Mouse (Mus musculus): ENCODE data around the gene Gm26920. TPM values are rescaled to one million over a fixed set of nuclear protein-coding genes. Genes with fewer than 3 reads are reported as not detected.

Gene Gm26920
- total RNA-seq, 1 experiment from 2014 or later, result not detected

- peak; percentile 73 to 82 for ATAC-seq (replicated peaks in 1 of 2; ENCODE audit: insufficient read depth in 1 of 2, low FRiP score in 2 of 2, low TSS enrichment in 1 of 2, low read depth in 1 of 2, poor library complexity in 2 of 2, severe bottlenecking in 2 of 2)
Observed at GRCm38 (mm10) chr7:30012956-30013363, 77.2 kb downstream of the Gm26920 start.

- no peak for ATAC-seq (replicated peaks in 1 of 2; ENCODE audit: insufficient read depth in 1 of 2, low FRiP score in 2 of 2, low TSS enrichment in 1 of 2, low read depth in 1 of 2, poor library complexity in 2 of 2, severe bottlenecking in 2 of 2)
Observed at GRCm38 (mm10) chr7:30010551-30011195, 79.5 kb downstream of the Gm26920 start.

- ATAC-seq (replicated peaks in 1 of 2; ENCODE audit: insufficient read depth in 1 of 2, low FRiP score in 2 of 2, low TSS enrichment in 1 of 2, low read depth in 1 of 2, poor library complexity in 2 of 2, severe bottlenecking in 2 of 2), result no peak
Observed at GRCm38 (mm10) chr7:30009321-30010085, 80.7 kb downstream of the Gm26920 start.

GRCm38 (mm10) chr7:30008020-30008690 lies 82.1 kb downstream of the Gm26920 start:
- ATAC-seq (replicated peaks in 1 of 2; ENCODE audit: insufficient read depth in 1 of 2, low FRiP score in 2 of 2, low TSS enrichment in 1 of 2, low read depth in 1 of 2, poor library complexity in 2 of 2, severe bottlenecking in 2 of 2), result no peak

GRCm38 (mm10) chr7:30007601-30008000 lies 82.6 kb downstream of the Gm26920 start:
- ATAC-seq (replicated peaks in 1 of 2; ENCODE audit: insufficient read depth in 1 of 2, low FRiP score in 2 of 2, low TSS enrichment in 1 of 2, low read depth in 1 of 2, poor library complexity in 2 of 2, severe bottlenecking in 2 of 2), result no peak

Other genes with a start within 250 kb of the Gm26920 start
- gene Zfp940, start 236.7 kb downstream of the Gm26920 start, total RNA-seq (2017), result 6.1 and 7.4 TPM in 2 replicates
- gene Zfp420, start 230.4 kb downstream of the Gm26920 start, total RNA-seq (2017), result 2.6 and 6.1 TPM in 2 replicates
- gene Zfp27, start 183.8 kb downstream of the Gm26920 start, total RNA-seq (2017), result 11.9 and 20.2 TPM in 2 replicates
- gene Zfp383, start 182.2 kb downstream of the Gm26920 start, total RNA-seq (2017), result 2.2 and 4.5 TPM in 2 replicates
- 11.7 and 15.1 TPM in 2 replicates for gene Zfp74, start 136.3 kb downstream of the Gm26920 start, total RNA-seq (2017)
- 21.7 and 23.1 TPM in 2 replicates for gene Zfp568, start 106.5 kb downstream of the Gm26920 start, total RNA-seq (2017)
- 3.5 and 4.3 TPM in 2 replicates for gene Zfp14, start 39.0 kb downstream of the Gm26920 start, total RNA-seq (2017)
- gene Zfp82, start 17.5 kb downstream of the Gm26920 start, total RNA-seq (2017), result 4.4 and 6.6 TPM in 2 replicates
- 7.3 and 8.1 TPM in 2 replicates for gene Zfp566, start 117 bp upstream of the Gm26920 start, total RNA-seq (2017)
- 55.7 and 56.5 TPM in 2 replicates for gene Zfp260, start 4.4 kb upstream of the Gm26920 start, total RNA-seq (2017)
- gene Zfp382, start 31.5 kb upstream of the Gm26920 start, total RNA-seq (2017), result 7.9 and 8.3 TPM in 2 replicates
- gene Zfp146, start 79.3 kb upstream of the Gm26920 start, total RNA-seq (2017), result 117 and 134 TPM in 2 replicates
- not detected in 2 replicates for gene Cox7a1, start 93.7 kb upstream of the Gm26920 start, total RNA-seq (2017)
- 215 and 230 TPM in 2 replicates for gene Capns1, start 108.4 kb upstream of the Gm26920 start, total RNA-seq (2017)
- 41.9 and 45.3 TPM in 2 replicates for gene Polr2i, start 141.5 kb upstream of the Gm26920 start, total RNA-seq (2017)
- gene Tbcb, start 141.9 kb upstream of the Gm26920 start, total RNA-seq (2017), result 24.8 and 35.0 TPM in 2 replicates
- not detected in 2 replicates for gene Ovol3, start 145.3 kb upstream of the Gm26920 start, total RNA-seq (2017)
- 1.1 TPM in 1 of 2 replicates, not detected in the other for gene Thap8, start 189.7 kb upstream of the Gm26920 start, total RNA-seq (2017)
- gene Wdr62, start 190.0 kb upstream of the Gm26920 start, total RNA-seq (2017), result 6.3 and 11.0 TPM in 2 replicates
- gene Clip3, start 201.3 kb upstream of the Gm26920 start, total RNA-seq (2017), result 4.9 TPM in 1 of 2 replicates, not detected in the other
- gene Alkbh6, start 218.3 kb upstream of the Gm26920 start, total RNA-seq (2017), result 30.5 and 41.4 TPM in 2 replicates
- gene Syne4, start 224.4 kb upstream of the Gm26920 start, total RNA-seq (2017), result 2.2 and 2.8 TPM in 2 replicates
- 0.44 and 3.9 TPM in 2 replicates for gene E130208F15Rik, start 231.3 kb upstream of the Gm26920 start, total RNA-seq (2017)
- 8.3 and 11.9 TPM in 2 replicates for gene Sdhaf1, start 233.5 kb upstream of the Gm26920 start, total RNA-seq (2017)

Data from hematopoietic stem cell, adult 5-6 weeks (primary cell).